Mouse (Mus musculus): ENCODE measurements around the gene Stat4.

Gene Stat4

GRCm38 (mm10) chr1:52102795-52103194 is 115.8 kb downstream of the Stat4 start:
- DNase-seq (ENCODE audit: low spot score in 2 of 2): no peak

GRCm38 (mm10) chr1:52107206-52107605 is 120.3 kb downstream of the Stat4 start:
- DNase-seq (ENCODE audit: low spot score in 2 of 2): no peak

GRCm38 (mm10) chr1:52111217-52111616 is 124.3 kb downstream of the Stat4 start:
- DNase-seq (ENCODE audit: low spot score in 2 of 2): no peak

- DNase-seq (ENCODE audit: low spot score in 2 of 2): no peak
Observed at GRCm38 (mm10) chr1:52112301-52112700, 125.4 kb downstream of the Stat4 start.

- DNase-seq (ENCODE audit: low spot score in 2 of 2): no peak
Observed at GRCm38 (mm10) chr1:52113067-52113665, 126.2 kb downstream of the Stat4 start.

GRCm38 (mm10) chr1:52113666-52114069 is 126.7 kb downstream of the Stat4 start:
- peak; percentile 95 to 97 for DNase-seq (ENCODE audit: low spot score in 2 of 2)

GRCm38 (mm10) chr1:52116441-52116840 is 129.5 kb downstream of the Stat4 start:
- DNase-seq (ENCODE audit: low spot score in 2 of 2): no peak

- DNase-seq (ENCODE audit: low spot score in 2 of 2): no peak
Observed at GRCm38 (mm10) chr1:52117777-52118176, 130.8 kb downstream of the Stat4 start.

GRCm38 (mm10) chr1:52118860-52119591 is 132.1 kb downstream of the Stat4 start, which contains the start of gene Stat1:
Gene Stat1 (plus strand): TSS chr1:52119440.
- DNase-seq (ENCODE audit: low spot score in 2 of 2): peak; percentile 71 to 78

GRCm38 (mm10) chr1:52119691-52120090 is 132.7 kb downstream of the Stat4 start:
- DNase-seq (ENCODE audit: low spot score in 2 of 2): no peak

- no peak for DNase-seq (ENCODE audit: low spot score in 2 of 2)
Observed at GRCm38 (mm10) chr1:52120191-52120590, 133.2 kb downstream of the Stat4 start.

GRCm38 (mm10) chr1:52121052-52121451 is 134.1 kb downstream of the Stat4 start:
- no peak for DNase-seq (ENCODE audit: low spot score in 2 of 2)

- no peak for DNase-seq (ENCODE audit: low spot score in 2 of 2)
Observed at GRCm38 (mm10) chr1:52124818-52125217, 137.9 kb downstream of the Stat4 start.

GRCm38 (mm10) chr1:52127350-52127749 is 140.4 kb downstream of the Stat4 start:
- no peak for DNase-seq (ENCODE audit: low spot score in 2 of 2)

- DNase-seq (ENCODE audit: low spot score in 2 of 2): no peak
Observed at GRCm38 (mm10) chr1:52129794-52130193, 142.8 kb downstream of the Stat4 start.

- no peak for DNase-seq (ENCODE audit: low spot score in 2 of 2)
Observed at GRCm38 (mm10) chr1:52131787-52132377, 144.9 kb downstream of the Stat4 start.

- no peak for DNase-seq (ENCODE audit: low spot score in 2 of 2)
Observed at GRCm38 (mm10) chr1:52133254-52133653, 146.3 kb downstream of the Stat4 start.

GRCm38 (mm10) chr1:52137292-52137691 is 150.3 kb downstream of the Stat4 start:
- no peak for DNase-seq (ENCODE audit: low spot score in 2 of 2)

GRCm38 (mm10) chr1:52140534-52140933 is 153.6 kb downstream of the Stat4 start:
- DNase-seq (ENCODE audit: low spot score in 2 of 2): no peak

GRCm38 (mm10) chr1:52141482-52141881 is 154.5 kb downstream of the Stat4 start:
- no peak for DNase-seq (ENCODE audit: low spot score in 2 of 2)

GRCm38 (mm10) chr1:52142117-52142516 is 155.2 kb downstream of the Stat4 start:
- no peak for DNase-seq (ENCODE audit: low spot score in 2 of 2)

GRCm38 (mm10) chr1:52143191-52143590 is 156.2 kb downstream of the Stat4 start:
- no peak for DNase-seq (ENCODE audit: low spot score in 2 of 2)

- DNase-seq (ENCODE audit: low spot score in 2 of 2): no peak
Observed at GRCm38 (mm10) chr1:52143596-52144156, 156.7 kb downstream of the Stat4 start.

Measured in spleen, postnatal 14 days (tissue).